Mouse (Mus musculus): ENCODE results near the gene Ppil1.
A peak's percentile ranks its signal among the peaks of the same experiment; 100 is the strongest.

Gene Ppil1

GRCm38 (mm10) chr17:29263840-29264633, at the start of gene Ppil1:
Gene Ppil1 (minus strand): TSS chr17:29264186.
- peak; percentile 87 for DNase-seq

GRCm38 (mm10) chr17:29313300-29313699, 49.3 kb upstream of the Ppil1 start:
- DNase-seq: no peak

GRCm38 (mm10) chr17:29312082-29312481, 48.1 kb upstream of the Ppil1 start:
- no peak for DNase-seq

DNA sequence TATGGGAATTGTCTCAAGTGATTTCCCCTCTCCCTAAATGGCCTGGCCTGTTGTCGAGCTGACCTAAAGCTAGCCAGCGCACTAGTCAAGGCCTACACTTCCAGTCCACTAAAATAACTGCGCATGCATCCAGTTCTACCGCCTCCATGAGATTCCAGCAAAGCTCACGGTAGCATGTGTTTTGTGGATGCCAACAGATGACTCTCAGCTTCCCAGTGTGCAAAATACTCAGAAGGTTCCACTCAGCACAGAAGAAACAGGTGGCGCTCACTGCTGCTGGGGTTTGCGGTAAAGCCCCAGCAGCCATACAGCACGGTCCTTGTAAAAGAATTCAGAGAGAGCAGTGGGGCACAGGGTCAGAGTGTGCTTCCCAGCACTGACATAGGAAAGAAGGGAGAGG, 47.6 kb upstream of the Ppil1 start:
- DNase-seq: no peak

DNA sequence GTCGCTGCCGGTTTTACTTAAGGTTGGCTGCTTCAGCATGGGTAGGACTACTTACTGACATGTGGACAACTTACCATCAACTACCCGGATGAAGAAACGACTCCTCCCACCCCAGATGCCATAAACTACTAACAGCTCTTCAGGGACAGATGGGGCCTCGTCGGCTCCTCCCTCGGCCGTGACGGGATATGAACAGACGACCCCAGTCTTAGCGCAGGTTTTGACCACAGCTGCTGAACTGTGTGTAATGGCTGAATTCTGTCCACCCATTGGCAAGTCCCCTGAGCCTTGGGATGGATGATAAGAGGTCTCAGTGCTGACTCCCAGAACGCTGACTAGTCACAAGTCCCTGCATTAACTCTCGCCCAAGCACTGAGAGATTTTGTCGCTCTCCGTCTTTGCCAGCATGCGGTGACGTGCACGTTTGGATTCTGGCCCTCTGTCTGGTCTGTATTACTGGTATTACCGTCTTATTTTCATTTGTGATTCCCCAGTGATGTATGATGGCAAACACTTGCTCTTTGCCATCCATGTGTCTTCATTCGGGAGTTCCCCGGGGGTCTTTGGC, 46.2 kb upstream of the Ppil1 start:
- DNase-seq: no peak

DNA sequence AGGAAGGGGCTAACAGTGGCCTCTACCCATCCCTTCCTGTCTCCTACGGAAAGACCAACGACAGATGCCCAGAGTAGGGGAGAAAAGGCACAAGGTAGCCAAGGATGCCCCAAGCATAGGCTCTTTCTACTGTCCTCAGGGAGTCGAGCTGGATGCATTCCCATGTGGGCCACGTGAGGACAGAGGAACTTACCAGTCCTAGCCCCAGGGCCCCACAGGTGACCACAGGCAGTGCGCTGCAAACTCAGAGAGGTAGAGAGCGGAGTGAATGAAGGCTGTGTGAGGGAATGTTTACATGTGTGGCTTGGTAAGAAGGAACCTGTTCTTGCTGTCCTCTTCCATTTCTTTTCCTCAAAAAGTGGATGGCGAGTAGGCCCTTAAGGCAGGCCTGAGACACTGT, 41.9 kb upstream of the Ppil1 start:
- no peak for DNase-seq

DNA sequence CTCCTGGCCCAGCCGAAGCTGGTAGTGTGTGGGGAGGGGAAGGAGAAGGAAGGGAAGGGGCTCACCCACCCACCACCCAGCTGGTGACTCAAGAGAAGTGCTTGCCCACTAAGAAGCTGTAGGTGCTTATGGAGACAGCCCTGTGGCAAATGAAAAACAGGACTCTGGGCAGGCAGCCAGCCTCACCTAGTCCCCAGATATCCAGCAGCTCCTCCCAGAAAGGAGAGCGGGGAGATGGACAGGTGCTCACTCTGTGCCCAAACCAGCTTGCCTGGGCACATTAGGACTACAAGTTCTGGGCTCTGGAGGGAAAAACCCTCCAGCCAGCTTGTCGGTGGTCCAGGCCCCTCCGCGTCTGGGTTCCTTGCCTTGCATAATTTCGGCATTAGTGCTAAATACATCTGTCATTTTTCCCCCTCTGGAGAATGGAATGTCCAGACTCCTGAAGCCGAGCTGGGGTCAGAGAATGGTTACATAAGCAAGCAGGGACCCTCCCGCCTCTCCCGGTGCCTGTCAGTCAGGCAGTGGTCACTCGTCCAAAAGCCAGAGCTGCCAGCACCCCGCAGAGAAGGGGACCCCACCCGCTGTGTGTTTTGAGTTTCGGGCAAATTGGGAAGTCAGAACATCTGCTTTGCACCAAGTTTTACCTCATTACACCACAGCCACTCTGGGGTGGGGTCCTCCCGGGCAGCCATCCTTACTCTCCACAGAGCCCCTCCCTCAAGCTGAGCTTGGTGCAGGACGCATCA, 41.2 kb upstream of the Ppil1 start:
- no peak for DNase-seq

- DNase-seq: peak; percentile 71
These were observed 40.5 kb upstream of the Ppil1 start for GRCm38 (mm10) chr17:29304376-29305057.

DNA sequence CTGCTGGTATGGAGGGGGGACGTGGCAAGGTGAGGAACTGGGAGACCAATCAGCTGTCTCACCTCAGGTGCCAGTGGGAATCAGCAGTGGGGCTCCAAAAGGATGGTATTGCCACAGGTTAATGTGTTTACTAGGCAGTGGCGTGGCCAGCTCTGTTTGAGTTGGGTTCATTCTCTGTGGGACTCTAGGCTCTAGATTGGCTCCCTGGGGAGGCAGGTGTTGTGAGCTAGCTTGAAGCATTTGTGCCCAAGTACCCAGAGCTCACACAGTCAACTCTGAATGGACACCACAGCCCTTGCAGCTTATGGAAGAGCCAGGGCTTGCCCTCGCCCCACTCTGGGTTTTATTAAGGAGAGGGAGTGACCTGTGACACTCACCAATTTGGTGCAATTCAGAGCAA, 39.9 kb upstream of the Ppil1 start:
- DNase-seq: no peak

DNA sequence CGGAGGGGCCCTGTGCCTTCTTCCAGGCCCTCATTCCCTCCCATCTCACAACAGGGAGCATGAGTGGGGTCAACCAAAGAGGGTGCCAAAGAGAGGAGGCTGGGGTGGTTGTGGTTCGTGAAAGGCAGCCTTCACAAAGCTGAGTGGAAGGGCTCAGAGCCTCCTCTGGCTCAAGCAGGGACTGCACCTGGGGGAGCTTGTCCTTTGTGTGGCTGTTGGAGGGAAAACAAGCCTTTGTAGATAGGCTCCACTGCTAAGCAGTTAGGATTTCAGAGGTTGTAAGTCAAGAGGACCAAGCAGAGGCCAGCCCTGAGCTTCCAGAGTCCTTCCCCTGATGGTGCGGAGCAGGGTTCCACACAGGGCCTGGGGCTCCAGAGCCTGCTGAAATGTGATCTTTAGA, 39.1 kb upstream of the Ppil1 start:
- DNase-seq: peak; percentile 66

DNA sequence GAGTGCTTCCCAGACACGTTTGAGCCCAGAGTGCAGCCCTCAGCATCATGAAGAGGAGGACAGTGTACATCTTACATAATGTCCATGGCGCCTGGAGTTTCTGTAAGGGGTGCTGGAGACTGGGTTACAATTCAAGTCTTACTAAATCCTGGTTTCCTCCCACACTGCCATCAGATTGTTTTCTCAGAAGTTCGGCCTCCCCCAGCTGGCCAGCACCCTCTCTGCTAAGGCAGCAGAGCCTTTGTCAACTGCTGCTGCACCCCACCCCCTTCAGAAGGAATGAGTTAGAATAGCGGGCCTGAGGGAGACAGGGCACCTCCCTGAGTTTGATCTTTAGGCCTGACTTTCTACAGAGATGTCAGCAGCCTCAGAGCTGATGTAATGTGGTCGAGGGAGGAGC, 38.2 kb upstream of the Ppil1 start:
- no peak for DNase-seq

DNA sequence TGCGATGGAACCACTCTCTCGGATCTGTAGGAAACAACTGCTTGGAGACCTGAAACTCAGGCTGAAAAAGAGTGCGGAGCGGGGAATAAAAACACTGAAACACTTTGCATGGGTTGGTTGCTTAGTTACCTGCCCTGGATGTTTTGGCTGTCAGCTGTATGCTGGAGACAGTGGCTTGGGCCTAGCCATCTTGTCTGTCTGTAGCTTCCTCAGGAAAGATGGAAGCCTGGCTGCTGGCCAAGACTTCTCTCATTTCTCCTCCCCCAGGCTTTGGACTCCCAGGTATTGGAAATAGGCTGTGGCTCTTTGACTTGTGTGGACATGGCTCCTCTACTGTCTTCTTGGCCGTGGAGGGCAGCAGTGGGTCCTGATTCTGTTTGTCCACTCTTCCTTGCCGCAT, 37.4 kb upstream of the Ppil1 start:
- no peak for DNase-seq

GRCm38 (mm10) chr17:29300926-29301325, 36.9 kb upstream of the Ppil1 start:
- no peak for DNase-seq

DNA sequence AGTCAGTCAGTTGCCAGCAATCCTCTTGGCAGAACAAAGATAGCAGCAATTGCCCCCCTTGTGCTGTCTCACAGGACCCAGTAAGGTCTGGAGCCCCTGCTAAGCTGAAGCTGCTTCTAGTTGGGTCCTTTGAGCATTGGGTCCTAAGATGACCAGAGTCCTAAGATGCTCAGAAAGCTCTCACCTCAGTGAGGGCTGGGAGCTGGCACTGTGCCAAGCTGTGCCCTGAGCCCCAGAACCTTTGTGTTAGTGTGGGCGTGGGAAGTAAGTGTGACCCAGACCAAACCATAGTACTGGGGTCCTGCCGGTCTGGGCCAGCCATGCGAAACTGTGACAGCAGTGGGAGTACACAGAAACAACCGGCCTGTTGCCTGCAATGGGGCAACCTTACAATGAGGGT, 35.3 kb upstream of the Ppil1 start:
- DNase-seq: no peak

- DNase-seq: peak; percentile 38
These were observed 33.8 kb upstream of the Ppil1 start for GRCm38 (mm10) chr17:29297813-29298212.

GRCm38 (mm10) chr17:29297321-29297720, 33.3 kb upstream of the Ppil1 start:
- DNase-seq: no peak

- no peak for DNase-seq
These were observed 31.8 kb upstream of the Ppil1 start for GRCm38 (mm10) chr17:29295835-29296234.

DNA sequence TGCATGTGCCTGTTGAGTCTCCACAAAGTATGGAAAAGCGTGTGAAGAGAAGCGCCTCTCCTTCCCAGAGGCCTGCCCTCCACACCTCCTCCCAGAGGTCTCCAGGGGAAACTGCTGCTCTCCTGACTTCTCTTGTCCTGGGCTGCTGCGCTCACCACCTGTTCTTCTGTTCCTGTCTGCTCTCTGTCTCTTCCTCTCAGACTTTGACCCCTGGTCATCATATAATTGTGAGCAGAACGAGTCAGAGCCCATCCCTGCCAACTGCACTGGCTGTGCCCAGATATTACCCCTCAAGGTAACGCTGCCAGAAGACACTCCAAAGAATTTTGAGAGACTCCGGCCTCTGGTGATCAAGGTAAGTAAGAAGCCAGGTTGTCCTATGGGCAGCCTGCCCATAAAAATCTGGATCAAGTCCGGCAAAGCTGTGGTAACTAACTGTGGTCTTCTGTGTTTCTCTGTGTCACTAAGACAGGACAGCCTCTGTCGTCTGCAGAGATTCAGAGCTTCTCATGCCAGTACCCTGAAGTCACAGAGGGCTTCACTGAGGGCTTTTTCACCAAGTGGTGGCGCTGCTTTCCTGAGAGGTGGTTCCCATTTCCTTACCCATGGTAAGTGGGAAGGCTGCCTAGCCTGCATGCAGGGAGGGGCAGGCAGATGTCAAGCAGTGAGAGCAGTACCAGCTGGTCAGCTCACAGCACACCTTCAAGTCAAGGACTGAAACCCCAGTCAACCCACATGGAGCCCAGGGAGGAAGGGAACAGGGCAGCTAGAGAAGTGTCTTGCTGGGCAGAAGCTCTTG, 30.0 kb upstream of the Ppil1 start:
- no peak for DNase-seq

GRCm38 (mm10) chr17:29292996-29293395, 29.0 kb upstream of the Ppil1 start:
- no peak for DNase-seq

DNA sequence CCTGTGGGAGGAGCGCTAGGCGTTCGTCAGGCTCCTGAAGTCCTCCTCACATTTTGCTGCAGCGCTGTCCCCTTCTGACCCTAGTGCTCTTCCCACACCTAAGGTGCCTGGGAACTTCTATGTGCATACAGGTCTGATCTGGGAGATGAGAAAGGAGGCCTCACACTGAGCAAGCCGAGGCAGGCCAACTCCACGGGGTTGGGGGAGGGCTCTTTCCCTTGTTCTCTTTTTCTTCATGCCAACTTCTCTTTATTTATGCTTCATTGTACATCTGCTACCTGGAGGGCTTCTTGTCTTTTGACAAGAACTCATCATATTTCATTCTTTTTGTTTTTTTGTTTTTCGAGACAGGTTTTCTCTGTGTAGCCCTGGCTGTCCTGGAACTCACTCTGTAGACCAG, 27.8 kb upstream of the Ppil1 start:
- no peak for DNase-seq

- no peak for DNase-seq
These were observed 18.4 kb upstream of the Ppil1 start for GRCm38 (mm10) chr17:29282216-29282952.

- no peak for DNase-seq
These were observed 17.6 kb upstream of the Ppil1 start for GRCm38 (mm10) chr17:29281541-29281940.
